Mouse (Mus musculus) adrenal gland, postnatal 36 days (tissue): ENCODE results near the gene Gpr179. TPM values are rescaled to one million over a fixed set of nuclear protein-coding genes. Genes with fewer than 3 reads are reported as not detected.
A peak's percentile ranks its signal among the peaks of the same experiment; 100 is the strongest.

Experiments used
- DNase-seq, 2 experiments: peaks; one replicate each; pipeline ENCODE4 v3.0.0; 2021; ENCODE audit warnings: mixed read lengths in 1 of 2
- long read RNA-seq, 2 experiments: library from polyadenylated mRNA; stranded (forward); transcript quantifications; one replicate each; pipeline ENCODE4 v2.0.0; 2021; ENCODE audit warnings: borderline sequencing depth in 2 of 2
- total RNA-seq, 2 experiments: library from RNA; stranded (reverse); gene quantifications; 2 replicates each; pipeline ENCODE4 v1.2.3; 2021

Gpr179 gene
- 1 to 10 TPM in 1 of 2 experiments, under 1 TPM in 1; 0.93 to 1.2 TPM for total RNA-seq
- long read RNA-seq, experiment 1, partial matches to known transcripts, result 0 of 1 reads
- long read RNA-seq, experiment 1, other reads (novel, unspliced or antisense), result 1 of 1 reads
- long read RNA-seq, experiment 2, result 0 reads

DNA sequence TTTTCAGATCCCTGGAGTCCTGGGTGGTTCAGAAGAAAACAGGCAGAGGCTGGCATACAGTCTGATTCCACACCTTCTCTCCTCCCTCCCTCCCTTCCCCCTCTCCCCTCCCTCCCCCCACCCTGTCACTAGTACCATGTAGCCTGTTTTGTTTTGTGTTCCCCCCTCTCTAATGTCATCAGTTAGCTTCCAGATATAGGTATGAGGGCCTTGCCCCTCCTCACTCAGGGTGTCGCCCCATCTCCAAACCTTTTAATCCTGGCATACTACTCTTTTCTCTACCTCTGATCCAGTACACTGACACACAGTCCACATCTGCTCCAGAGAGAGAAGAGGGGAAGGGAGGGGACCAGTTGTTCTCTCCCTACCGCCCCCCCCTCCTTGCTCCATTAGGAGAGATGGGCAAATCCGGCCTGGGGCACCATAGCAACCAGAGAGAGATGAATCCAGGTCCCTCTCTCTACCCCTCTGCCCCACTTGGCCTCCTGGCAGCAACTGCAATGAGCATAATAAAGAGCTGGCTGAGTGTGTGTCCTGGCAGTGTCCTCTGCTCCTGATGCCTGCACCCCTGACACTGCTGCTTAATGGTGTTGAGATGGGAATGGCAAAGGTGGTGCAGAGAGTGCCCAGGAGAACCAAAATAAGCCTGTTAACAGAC is at the start of gene Gpr179:
TSS of gene Gpr179 (minus strand) at position 51 of the 658 bp plus-strand sequence.
- no peak for DNase-seq

DNA sequence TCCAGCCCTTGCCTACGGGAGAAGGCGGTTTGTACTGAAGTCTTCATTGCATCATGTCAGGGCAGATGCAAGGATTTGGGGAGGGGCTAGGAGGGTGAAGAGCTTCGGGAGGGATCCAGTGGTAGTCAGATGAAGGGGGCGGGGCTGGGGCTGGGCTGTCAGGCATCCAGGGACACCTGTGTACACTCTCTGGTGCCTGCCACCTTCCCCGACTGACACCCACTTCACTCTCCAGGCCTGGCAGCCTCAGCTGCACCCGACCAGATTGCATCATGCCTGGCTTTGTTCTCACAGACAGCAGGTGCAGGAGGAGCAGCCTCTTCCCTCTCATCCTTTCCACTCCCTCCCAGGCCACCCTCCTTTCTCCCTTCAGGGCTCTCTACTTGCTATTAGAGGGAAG is 49.2 kb upstream of the Gpr179 start:
- no peak for DNase-seq

DNA sequence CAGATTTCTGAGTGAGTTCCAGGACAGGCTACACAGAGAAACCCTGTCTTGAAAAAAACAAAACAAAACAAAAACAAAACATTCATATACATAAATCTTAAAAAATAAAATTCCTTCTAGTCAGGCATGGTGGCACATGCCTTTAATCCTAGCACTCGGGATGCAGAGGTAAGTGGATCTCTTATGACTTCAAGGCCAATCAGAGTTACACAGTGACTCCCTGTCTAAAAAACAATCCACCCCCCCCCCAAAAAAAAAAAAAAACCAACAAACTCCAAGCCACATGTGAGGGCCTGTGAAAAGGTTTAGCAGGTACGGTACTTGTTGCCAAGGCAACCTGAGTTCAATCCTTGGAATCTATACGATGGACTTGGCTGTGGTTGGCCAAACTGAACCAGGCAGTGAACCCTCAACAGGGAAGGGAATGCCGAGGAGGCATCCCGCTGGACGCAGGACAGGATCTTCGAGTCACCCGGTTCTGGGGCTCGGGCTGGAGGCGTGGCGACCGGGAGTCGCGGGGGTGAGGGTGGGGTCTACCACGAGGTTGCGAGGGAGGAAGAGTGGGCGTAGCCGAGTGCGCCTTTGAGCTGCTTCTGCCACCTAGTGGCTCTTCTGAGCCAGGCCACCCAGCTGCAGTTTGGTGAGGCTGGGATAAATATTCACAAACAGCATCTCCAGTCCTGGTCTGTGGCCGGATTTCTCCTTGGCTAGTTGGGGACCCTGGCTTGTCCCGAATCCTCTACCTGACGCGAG is 48.3 kb upstream of the Gpr179 start:
- peak; percentile 88 to 90 for DNase-seq

DNA sequence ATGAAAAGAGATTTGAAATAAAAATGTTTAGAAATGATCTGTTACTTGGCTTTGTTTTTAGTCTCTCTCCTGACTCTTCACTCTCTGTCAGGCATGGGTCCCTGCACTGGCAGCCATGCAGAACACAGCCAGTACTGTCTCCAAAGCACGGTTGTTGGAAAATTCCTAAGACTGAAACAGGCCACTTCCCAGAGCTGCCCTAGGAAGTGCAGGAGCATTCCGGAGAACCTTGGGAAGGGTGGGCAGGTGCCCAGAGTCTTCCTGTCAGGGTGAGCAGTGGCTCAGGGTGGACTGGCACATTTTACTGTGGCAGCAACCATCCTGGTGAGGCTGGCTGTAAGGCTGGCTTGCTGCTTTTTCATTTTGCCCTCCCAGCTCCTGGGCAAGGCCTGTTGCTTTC is 46.6 kb upstream of the Gpr179 start:
- DNase-seq, result no peak

DNA sequence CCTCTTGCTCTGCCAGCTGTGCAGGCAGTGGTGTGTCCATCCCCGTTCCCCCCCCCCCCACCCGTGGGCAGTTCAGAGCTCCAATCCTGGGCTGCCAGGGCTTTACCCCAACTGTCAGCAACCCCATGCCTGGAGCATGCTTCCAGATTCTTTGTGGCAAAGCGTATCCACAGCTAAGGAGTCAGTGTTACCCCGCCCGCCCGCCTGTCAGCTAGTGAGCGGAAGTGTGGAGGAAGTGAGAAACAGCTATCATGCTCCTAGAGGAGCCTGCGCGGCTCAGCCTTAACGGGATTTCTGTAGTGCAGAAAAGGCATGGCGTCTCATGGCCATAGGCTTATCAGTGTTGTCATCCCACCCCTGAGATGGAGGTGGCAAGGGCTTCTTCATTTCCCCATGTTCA is 42.3 kb upstream of the Gpr179 start:
- DNase-seq, result no peak

DNA sequence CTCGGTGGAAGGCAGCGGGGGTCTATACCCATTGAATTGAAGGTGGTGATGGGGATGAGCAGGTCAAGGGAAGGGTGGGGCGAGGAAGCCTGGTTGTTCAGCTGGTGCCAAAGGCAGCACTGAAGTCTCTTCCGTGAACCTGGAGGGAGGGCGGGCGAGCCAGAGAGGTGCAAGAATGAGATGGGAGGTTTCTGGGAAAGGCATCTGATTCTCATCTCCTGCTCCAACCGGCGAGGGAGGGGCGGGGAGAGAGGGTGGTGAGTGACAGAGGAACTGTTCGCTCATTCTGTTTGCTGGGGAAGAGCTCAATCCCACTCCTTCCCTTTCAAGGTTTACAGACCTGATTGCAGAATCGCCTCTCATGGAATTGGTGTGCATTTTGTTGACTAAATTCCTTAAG is 41.8 kb upstream of the Gpr179 start:
- DNase-seq, result no peak

DNA sequence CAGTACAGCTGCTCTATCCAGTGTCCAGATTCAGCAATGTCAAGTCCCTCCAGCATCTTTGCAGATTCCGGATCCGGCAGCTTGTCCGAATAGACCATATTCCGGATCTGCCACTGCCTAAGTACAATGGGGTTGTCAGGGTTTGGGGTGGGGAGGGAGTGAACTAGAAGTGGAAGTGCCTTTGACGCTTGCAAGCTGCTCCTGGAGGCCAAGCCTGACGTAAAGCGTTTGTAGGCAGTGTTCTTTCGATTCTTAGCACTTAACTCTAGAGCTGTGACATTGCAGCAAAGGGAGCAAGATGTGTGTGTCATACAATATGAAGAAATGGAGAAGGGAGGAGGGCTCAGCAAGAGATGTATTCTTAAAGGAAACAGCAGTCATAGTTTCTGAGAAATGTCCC is 37.2 kb upstream of the Gpr179 start:
- no peak for DNase-seq

DNA sequence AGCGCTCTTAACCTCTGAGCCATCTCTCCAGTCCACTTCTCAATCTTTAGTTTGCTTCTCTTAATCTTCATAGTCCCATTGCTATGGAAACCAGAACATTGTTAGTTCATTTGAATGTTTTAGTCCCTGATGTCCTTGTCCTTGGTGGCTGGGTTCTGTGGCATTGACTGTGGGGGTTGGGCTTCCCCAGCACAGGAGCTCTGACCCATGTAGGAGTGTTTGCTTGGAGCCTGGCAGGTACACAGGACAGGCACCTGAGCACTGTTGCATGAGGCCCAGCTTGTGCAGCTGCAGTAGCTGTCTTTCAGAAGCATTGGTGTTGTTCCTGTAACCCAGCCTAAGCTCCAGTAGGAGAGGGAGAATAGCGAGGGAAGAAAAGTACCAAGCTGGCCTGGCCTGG is 35.9 kb upstream of the Gpr179 start:
- DNase-seq, result peak; percentile 61 to 78

DNA sequence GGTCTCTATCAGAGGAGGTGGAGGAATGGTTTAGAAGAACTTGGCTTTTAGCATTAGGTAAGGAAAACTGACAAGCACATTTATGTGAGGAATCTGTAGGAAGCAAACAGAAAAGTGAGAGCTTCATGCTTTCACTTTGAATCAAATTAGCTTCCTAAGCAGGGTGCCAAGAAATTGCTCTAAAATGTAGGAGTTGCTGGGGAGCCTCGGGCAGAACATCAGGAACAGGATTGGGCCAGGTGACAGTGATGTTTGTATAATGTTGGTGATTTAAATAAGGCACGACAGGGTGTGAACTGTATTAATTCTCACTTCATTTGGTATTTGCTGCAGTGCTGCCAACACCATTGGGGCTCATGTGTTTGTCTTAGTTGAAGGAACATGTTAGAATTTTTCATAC is 31.9 kb upstream of the Gpr179 start:
- no peak for DNase-seq

DNA sequence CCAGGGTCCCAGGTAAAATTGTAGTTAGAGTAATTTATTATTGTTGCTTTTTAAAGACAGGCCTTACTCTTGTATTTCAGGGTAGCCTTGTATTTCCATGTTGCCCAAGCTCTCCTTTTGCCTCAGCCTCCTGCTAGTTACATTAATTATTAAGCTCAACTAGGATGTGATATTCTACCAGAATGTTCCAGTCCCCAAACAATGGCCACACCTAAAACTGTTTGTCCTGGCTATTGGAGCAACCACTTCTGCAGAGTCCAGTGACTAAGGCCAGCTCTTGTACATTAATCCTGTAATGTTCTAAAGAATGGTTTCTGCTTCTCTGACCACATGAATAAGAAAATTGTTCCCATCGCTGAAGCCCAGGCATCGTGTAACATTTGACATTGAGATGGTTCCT is 31.1 kb upstream of the Gpr179 start:
- DNase-seq, result no peak

DNA sequence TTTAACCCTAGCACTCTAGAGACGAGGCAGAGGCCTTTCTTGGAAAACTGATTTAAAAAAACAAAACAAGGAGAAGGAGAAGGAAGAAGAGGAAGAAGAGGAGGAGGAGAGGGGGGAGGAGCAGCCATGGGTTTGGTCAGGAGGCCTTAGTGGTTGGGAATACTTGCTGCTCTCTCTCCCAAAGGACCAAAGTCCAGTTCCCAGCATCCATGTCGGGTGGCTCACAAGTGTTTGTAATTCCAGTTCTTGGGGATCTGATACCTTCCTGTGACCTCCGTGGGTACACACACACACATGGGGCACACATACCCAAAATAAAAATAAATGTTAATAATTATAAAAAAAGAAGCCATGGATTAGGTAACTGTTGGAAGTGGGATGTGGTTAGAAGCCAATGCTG is 28.2 kb upstream of the Gpr179 start:
- no peak for DNase-seq

DNA sequence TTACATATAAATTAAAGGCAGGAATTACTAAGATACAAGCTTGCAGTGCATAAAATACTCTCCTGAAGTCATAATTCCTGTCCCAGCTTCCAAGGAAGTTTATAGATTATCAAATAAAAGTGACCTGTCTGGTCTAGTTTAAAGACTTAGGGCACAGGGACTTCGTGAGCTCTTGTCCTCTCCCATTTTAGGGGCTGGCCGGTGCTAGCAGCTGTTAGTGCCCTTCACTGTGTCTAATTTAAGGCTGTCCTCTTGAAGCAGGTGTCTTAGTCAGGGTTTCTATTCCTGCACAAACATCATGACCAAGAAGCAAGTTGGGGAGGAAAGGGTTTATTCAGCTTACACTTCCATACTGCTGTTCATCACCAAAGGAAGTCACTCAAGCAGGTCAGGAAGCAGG is 21.5 kb upstream of the Gpr179 start:
- DNase-seq, result no peak

DNA sequence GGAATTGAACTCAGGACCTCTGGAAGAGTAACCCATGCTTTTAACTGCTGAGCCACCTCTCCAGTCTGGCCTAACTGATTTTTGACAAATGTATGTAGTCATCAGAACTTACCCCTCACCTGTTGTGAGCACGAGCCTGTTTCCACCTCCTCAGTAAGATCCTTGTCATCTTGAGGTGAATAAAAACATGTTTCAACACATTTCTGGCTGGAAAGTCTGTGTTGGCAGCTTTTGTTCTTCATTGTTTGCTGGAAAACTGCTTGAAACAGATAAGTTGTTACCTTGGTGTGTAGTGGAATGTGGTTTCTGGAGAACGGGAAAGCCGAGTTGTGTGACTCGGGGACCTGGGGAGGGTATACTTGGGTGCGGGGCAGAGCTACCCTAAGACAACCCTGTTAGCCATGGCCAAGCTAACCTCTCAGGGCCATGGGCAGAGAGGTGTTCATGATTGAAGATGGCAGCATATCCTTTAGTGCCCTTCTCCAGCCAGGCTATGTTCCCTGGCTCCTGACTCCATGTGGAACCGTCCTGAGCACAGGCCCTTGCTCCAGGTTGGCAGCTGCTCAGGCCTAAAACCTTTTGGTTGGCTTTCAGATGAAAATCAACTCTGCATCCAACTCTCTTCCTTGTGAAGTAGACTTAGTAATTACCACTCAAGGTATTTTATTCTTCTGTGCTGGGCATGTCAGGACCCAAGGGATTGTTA is 20.4 kb upstream of the Gpr179 start:
- DNase-seq, result no peak

DNA sequence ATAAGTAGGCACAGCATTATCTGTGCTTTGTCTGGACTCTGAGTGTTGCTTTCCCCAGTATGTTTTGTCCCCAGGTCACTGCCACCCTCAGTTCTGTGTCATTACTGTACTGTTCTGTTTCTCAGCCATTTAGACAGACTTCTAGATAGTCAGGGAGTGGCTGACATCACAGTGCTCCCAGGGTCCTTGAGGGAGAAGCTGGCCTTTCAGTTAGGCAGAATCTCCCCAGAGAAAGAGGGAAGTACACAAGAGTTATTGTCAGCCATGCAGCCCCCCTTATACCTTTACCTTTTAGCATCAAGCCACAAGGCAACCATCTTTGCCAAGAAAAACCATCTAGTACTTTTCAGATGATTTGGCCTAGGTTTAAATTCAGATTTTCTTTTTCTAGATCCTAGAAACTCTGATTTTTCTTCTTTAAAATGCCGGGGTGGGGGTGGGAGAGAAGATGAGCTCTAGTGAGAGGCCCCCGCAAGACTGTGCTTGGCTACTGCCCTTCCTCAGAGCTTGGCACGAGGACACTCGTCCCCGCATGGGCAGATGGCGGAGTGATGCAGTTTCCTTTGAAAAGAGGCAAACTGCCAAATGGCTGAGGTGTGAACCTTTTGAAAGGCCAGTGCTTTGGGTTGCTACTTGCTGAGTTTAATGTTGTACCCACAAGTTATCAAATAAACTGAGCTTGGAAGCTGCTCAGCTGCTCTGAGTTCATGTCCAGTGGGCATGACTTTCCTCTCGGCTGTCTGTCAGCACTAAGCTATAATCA is 18.6 kb upstream of the Gpr179 start:
- DNase-seq, result no peak

DNA sequence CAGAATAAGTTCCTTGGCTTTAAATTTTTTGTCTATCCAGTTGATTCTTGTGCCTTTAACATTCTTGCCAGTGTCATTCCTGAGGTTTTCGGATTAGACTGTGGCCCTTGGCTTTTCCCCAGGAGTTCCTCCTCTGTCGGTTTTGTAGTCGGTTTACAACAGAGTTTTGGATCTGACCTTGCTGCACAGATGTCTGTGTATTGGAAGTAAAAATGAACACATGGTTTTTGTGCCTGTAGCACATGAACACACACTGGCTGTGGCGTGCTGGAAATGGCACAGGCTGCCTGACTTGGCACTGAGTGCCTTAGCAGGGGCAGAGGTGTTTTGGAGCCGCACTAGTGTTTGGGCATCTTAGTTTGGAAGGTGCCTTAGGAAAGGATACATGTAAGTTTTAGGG is 16.6 kb upstream of the Gpr179 start:
- DNase-seq, result no peak

DNA sequence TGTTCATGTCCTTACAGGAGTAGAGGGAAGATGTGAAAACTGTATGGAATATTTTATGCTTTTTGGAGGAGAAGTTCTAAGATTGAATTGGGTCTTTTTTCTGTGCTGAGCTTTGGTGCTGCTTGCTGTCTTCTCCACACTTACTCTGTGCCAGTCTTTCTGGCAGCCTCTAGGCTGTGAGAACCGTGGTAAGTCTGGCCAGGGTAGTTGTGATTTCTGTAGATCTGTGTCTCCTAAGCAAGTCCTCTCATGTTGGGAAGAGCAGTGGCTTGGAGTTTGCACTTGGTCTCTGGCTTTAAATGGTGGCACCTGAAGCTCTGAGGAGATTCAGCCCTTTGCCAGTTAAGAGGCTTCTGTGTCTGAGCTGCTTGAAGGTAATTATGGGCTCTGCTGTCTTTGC is 13.7 kb upstream of the Gpr179 start:
- DNase-seq, result no peak

DNA sequence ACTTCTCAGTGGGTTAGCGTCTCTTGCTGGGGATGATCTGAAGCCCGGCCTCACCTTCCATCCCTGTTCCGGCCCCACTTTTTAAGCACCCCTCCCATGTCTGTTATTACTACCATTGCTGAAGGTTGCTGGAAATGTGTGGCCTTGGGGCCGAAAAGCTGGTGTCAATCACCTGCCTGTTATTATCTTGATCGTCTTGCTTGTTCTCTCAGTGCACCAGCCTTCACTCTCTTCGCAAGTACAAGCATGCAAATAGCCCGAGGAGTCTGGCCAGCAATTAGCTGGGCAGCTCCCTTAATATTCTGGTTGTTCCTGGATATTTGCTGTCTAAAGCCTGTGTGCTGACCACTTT is 11.7 kb upstream of the Gpr179 start:
- DNase-seq, result no peak

DNA sequence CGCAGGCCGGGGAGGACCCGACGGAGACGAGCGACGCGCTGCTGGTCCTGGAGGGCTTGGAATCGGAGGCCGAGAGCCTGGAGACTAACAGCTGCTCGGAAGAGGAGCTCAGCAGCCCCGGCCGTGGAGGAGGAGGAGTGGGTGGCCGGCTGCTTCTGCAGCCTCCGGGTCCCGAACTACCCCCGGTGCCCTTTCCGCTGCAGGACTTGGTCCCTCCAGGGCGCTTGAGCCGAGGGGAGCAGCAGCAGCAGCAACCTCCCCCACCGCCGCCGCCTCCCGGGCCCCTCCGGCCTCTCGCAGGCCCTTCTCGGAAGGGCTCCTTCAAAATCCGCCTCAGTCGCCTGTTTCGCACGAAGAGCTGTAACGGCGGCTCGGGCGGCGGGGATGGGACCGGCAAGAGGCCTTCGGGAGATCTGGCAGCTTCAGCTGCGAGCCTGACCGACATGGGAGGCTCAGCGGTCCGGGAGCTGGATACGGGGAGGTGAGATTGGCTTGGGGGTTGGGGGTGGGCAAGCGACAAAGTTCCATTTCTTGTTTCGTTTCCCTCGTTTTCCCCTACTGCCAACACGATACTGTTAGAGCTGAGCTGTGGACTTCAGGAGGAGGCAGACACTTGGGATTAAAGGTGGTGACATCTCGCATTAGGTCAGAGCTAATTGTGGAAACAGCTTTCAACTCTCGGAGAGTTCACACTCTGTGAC is 11.2 kb upstream of the Gpr179 start:
- peak; percentile 51 to 65 for DNase-seq

DNA sequence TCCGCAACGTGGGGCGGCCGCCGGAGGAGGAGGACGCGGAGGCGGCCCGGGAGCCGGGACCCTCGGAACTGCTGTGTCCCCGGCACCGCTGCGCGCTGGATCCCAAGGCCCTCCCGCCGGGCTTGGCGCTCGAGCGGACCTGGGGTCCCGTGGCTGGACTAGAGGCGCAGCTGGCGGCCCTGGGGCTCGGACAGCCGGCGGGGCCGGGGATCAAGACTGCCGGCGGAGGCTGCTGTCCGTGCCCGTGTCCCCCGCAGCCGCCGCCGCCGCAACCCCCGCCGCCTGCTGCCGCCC is 10.7 kb upstream of the Gpr179 start:
- DNase-seq, result peak in 1 of 2 experiments; percentile 58

DNA sequence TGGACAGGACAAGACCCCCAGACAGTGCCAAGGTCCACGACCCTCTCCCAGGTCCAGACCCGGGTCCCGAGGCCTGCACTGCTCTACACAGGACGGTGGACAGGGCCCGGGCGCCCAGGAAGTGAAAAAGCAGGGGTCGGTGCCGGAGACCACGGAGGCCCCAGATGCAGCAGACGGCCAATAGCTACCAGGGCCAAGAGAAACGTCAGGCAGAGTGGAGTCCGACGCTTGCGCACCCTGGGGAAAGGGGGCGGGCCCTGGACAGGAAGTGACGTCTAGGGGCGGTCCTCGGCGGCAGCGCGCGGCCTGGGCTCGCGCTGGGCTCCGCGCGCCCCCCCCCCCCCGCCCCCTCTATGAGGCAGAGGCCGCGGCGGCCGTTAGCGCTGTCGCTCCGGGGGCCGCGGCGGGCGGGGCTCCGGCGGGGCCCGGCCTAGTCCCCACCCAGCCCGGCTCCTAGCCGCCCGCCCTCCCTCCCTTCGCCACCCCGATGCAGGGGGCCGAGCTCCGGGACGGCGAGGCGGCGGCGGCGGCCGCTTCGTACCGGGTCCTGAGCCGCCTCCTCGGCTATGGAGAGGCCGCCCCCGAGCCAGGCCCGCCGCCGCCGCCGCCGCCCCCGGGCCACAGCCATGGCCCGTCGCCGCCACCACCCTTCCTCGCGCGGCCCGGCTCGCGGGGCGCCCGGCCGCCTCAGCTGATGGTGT is 10.2 kb upstream of the Gpr179 start, which contains the start of gene Socs7:
TSS of gene Socs7 (plus strand) at position 604 of the 701 bp plus-strand sequence.
- DNase-seq, result peak; percentile 96 to 98

DNA sequence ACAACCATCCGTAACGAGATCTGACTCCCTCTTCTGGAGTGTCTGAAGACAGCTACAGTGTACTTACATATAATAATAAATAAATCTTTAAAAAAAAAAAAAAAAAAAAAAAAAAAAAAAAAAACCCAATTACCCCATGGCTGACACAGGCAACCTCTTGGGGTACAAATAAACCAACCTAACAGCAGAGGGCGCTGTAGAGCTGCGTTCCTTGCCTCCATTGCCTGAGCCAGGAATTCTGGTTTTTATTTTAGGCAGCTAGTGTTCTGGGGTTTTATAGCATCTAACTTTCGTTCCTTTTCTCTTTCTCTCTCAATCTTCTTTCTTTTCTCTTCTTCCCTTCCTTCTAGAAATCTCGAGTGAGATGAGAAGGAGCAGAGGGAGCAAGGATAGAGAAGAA is 5.8 kb upstream of the Gpr179 start:
- peak; percentile 80 to 87 for DNase-seq
